Mouse (Mus musculus) hindlimb bud, embryonic 11.5 days (tissue): ENCODE data around the gene Ddx59.
A peak's percentile ranks its signal among the peaks of the same experiment; 100 is the strongest.

ENCODE experiments used
- DNase-seq: peaks from one replicate; pipeline ENCODE4 v3.0.0-alpha.2; 2012; ENCODE audit warnings: low read depth, low spot score; ENCODE audit errors: extremely low spot score

Ddx59 gene

GRCm38 (mm10) chr1:136414798-136415755 is at the start of gene Ddx59:
Gene Ddx59, plus strand, starts transcription at chr1:136415271.
- peak; percentile 66 for DNase-seq

DNA sequence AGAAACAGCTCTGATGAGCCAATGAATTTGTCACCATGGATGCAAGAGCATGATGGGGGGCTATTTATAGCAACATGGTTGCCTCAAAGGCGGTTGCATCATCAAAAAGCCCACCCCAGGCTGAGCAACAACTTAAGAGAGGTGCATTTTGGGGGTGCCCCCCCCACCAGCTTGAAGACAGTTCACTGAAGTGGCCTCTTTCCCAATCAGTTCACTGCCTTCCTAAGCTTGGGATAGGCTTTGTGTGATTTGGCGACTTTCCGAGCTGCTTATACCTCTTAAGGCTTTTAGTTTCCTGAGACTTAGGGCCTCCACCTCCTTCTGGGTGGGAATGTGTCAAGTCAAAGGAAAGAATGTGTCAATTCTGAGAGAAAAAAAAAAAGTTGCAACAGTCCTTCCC is 49.1 kb upstream of the Ddx59 start:
- no peak for DNase-seq

DNA sequence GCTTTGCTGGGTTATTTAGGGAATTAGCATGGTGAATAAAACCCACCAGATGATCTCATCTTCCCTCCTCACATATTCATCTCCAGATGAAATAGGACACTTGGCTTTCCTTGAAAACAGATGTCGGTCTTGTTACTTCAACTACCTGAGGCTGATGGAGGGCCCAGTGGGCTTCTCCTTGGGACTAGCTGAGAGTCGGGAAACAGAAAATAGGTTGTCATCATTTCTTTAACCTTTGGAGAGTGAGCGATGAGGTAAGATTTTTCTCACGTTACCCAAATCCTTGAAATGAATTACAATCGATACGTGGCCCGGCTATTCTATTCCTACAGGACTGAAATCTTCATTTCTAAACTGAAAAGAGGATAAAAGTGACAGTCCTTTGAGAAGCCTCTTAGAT is 35.8 kb upstream of the Ddx59 start:
- no peak for DNase-seq

DNA sequence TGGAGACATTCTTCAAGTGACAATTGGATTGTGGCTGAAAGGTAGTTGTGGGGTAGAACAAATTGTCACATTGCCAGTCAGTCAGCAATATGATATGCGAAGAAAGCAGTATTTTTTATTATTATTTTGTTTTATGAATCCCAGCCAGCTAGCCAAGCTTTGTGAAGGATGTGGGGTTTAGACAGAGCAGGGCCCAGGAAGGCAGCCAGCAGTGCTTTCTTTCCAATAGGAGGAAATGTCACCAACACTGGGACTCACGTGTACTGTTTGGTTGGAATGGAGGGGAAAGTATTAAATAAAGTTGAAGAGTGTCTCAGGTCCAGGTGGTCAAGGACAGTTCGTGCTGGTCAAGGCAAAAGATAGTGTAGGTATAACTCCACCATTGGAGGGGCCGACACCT is 34.9 kb upstream of the Ddx59 start:
- DNase-seq = no peak

DNA sequence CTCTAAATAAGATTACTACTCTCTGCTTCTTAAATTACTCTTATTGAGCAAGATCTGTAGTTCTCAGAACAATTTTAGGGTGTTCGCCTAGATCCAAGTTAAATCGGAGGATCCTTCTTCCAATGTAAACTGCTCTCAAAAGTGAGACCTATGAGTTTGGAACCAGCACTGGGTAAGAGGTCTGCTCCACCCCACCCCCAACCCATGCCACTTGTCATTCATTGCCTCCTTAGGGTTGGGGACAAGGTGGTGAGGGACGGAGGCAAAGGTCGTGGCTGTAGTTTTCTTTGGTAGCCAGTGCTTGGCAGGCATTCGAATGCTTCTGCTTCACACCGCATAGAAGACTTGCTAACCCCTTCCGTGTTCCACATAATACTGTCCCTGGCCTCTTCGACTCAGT is 34.5 kb upstream of the Ddx59 start:
- DNase-seq = no peak

- DNase-seq = no peak
Observed at GRCm38 (mm10) chr1:136381169-136381568, 33.9 kb upstream of the Ddx59 start.

GRCm38 (mm10) chr1:136381583-136381982 is 33.5 kb upstream of the Ddx59 start:
- DNase-seq = no peak

GRCm38 (mm10) chr1:136386914-136387313 is 28.2 kb upstream of the Ddx59 start:
- no peak for DNase-seq

DNA sequence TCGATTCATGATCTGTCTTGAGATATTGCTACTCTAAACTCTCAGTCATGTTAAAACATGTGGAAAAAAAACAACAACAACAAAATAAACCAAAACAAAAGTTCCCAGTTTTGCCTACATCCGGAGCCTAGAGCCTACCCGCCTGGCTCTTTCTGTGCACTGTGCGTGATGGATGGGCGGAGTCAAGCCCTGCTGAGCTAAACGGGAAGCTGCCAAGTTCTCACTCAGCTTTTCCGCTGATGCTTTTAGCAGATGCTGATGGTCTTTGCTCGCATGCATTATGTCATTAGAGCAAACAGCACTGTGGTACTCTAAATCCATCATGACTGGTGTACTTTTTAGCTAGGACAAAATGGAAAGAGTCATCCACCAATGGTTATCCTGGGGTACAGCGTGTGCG is 20.6 kb upstream of the Ddx59 start:
- no peak for DNase-seq

DNA sequence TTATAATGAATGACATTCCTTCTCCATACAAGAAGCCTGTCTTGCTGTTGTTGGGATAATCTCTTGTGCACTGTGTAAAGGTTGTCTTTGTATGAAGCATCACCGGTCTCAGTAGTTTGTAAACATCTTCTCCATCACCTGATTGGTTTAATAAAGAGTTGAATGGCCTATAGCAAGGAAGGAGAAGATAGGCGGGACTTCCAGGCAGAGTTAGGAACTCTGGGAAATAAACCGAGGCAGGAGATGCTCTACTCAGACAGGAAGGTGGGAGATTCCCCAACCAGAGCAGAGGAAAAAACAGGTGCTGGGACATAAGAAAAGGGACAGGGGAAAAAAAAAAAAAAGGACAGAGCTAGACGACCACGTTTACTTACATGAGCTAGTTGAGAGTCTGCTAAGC is 20.0 kb upstream of the Ddx59 start:
- no peak for DNase-seq

DNA sequence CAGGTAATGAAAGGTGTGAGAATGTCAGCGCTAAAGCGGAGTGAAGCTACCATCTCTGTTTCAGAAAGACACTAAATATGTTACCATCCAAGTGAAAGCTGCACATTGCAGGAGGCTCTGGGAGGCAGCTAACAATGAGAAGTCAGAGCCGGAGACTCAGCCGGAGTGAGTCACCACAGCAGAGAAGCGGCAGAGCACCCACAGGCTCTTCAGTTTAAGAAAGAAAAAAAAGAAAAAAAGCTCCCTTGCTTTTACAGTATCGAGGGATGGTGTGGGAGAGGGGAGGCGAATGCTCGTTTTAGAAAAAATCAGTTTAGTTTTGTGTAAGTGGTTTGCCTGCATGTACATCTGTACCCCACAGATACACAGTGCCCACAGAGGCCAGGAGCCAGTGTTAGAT is 13.8 kb upstream of the Ddx59 start:
- no peak for DNase-seq

GRCm38 (mm10) chr1:136409631-136410030 is 5.4 kb upstream of the Ddx59 start:
- no peak for DNase-seq

DNA sequence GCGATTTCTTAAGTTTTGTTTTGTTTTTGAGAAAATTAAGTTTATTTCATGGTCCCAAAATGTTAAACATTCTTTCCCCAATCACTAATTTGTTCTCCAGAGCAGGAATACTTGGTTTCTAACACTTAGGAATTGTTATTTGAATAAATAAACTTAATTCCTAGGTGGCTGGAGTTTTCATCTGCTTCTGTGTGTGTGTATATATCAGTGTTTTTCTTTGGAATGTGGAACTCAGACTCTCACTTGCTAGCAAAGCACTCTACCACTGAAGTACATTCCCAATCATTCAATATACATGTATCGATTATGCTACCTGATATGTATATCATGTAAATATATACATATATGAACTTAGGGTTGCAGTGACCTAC is 670 bp downstream of the Ddx59 start:
- no peak for DNase-seq

DNA sequence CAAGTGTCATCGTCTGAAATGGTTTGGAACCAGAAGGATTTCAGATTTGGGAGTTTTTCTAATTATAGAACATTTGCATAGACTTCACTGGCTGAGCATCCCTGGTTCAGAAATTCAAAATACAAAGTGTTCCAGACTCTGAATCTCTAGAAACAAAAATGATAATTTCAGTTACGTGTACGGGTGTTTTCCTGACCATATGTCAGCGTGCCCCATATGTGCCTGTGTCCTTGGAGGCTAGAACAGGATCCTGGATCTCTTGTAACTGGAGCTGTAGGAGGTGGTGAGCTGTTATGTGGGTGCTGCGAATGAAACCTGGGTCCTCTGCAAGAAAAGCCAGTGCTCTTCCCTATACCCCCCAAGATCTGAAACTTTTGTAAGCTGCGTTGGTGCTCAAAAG is 3.3 kb downstream of the Ddx59 start:
- no peak for DNase-seq

- DNase-seq = no peak
Observed at GRCm38 (mm10) chr1:136427166-136427969, 12.3 kb downstream of the Ddx59 start.

DNA sequence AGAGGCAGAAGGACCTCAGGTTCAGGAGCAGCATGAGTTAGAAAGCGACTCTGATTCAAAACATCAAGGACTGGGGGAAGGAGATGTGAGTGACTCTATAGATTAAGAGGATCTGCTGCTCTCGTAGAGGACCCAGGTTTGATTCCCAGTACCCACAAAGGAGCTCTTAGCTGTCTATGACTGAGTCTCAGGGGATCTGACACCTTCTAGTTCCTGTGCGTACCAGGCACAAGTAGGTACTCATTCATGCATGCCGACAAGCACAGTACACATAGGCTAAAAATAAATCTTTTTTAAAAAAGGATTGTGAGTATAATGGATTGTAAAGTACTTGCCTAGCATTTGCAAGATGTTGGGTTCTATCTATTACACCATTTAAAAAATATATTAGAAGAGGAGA is 13.9 kb downstream of the Ddx59 start:
- no peak for DNase-seq

GRCm38 (mm10) chr1:136430126-136430818 is 15.2 kb downstream of the Ddx59 start:
- no peak for DNase-seq

DNA sequence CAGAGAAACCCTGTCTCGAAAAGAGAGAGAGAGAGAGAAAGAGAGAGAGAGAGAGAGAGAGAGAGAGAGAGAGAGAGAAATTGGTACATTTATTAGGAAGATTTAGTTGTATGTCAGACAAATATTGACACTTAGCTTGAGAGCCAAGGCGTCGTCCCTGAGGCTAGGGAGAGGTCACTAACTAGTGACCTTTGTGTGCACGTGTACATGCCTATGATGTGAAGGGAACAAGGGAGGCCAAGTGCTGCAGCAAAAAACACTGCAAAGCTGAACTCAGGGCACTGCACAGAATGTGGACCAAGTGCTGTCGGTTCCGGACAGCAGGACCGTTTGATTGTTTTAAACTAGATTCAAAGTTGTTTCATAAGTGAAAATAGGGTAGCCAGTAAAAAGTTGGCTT is 25.7 kb downstream of the Ddx59 start:
- no peak for DNase-seq

DNA sequence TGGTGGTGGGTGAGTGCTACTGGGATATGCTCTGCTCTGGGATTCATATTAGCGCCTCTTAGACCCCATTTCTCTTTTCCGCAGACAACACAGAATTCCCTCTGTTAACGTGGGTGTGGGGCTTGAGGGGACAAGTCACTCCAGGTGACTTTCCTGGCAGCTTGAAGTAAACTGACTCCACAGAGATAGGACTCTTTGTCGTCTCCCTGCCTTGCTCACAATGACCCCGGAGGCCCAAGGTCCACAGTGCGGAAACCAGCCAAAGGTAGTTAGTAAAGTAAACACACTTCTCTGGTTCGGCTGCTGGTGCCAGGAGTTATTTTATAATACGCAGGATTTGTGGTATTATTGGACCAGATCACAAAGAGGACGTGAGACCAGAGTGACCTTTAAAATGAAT is 27.7 kb downstream of the Ddx59 start:
- no peak for DNase-seq

DNA sequence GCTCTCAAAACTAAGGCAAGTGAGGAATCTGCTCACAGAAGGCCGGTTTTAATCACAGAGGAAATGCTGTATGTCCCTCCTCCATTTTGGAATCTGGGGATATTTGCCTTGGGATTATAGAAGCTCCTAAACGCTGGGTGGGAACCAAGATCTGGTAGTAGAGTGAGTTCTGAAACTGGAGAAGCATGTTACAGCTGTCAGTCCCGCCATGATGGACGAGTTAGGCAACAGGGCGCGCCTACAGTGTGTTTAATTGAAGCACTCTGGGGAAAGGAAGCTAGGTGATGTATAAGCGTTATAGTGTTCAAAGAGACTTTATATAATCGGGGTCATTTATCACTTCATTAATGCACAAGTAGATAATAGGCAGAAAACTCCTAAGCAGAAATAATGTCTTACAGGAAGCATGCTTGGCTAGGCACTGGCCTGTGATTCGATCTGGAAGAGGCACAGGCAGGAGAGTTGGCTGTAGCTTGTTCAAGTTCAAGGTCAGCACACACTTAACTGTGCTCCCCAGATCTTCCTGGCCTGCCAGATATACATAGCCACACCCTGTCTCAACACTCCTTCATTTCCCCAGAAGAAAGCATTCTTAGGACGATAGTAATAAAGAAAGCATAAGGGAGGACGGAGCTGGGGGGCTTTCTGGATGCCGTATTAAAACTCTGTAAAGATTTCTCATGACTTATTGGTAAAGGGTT is 29.6 kb downstream of the Ddx59 start:
- DNase-seq = no peak

DNA sequence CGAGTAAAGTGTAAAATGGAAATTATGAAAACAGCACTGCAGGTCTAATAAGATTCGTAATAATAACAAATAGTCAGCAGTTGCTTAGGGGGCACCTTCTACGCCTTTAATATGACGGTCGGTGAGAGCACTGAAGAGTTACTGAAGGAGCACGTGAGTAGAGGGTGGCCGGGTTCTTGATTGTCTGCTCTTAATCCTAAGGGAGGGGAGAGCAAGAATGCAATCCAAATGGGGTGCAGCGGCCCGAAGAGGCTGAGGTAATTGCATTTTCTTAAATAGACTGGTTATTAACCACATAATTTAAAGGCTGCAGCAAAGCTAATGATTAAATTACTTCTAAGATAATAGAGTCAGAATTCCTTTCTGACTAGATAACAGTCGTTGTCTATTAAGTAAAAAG is 31.9 kb downstream of the Ddx59 start:
- DNase-seq = no peak
